Mouse (Mus musculus) T-helper 2 cell (primary cell): ENCODE results near the gene Gm49358.

Experiments
- in situ Hi-C: fragments of 300-600 bp; cut with MboI, MseI; formaldehyde crosslinking; loops from one replicate; pipeline ENCODE4 v1.15.1; 2025; ENCODE audit warnings: high pct_unique_total_duplicates

Gene Gm49358

GRCm38 (mm10) chr10:86810612-86811011, 46.8 kb downstream of the Gm49358 start:
- in situ Hi-C loops, result no loop called here

DNA sequence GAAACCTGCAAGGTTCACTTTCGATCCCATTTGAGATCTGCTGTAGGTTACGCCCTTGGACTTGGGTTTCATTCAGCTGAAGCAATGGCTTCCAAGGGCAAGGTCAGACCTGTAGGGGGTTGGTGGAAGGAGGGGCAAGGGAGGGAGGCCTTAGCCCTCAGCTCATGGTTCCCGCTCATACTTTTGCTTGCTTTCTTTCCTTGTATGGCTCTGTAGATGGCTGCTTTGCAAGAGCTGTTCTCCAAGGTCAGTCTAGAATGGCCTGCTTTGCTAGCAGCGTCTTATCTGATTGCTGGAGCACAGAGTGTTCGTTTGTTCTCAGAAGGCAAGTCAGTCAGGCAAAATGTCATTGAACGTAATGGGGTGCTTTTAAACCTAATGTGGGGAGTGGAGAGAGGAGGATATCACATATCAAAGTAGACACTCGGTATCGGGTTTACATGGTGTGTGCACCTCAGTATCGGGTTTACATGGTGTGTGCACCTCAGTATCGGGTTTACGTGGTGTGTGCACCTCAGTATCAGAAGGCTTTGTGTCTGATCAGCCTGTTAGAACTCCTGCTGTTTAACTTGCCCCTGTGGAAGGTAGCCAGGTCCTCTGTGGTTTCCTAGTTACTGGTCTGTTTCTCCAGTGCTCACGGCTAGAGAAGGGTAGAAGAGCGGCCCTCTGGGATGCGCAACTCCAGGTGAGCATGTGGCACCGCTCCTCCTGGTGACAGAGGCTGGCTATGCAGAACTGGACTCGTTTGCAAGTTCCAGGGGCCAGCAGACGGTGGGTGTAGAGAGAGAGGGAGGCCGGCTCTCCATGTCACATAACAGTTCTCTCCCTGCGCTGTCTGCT, 50.7 kb downstream of the Gm49358 start:
- in situ Hi-C loops, result no loop called here

GRCm38 (mm10) chr10:86815133-86815532, 51.4 kb downstream of the Gm49358 start:
- in situ Hi-C loops, result no loop called here

DNA sequence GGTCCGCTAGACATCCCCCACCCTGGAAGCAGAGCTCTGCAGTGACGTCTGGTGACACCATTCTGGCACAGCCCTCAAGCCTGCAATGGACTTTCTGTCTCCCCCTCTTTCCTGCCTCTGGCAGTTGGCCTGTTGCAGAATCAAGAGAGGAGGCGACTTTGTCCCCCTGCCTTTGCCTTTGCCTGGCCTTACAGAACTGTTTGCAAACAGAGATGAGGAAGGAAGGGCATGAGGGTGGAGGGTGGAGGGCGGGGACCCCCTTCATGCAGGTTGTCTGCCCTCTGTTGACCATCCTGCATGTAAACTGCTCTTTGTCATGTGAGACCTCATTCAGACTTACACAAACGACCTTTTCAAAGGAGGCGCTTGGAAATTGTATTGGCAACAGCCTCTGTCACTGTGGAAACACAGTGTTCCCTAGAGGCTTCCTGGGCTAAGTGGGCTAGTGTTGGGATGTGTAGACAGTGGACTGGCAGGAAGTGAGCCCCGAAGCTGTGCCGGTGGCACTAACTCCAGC, 55.9 kb downstream of the Gm49358 start:
- in situ Hi-C loops, result no loop called here

DNA sequence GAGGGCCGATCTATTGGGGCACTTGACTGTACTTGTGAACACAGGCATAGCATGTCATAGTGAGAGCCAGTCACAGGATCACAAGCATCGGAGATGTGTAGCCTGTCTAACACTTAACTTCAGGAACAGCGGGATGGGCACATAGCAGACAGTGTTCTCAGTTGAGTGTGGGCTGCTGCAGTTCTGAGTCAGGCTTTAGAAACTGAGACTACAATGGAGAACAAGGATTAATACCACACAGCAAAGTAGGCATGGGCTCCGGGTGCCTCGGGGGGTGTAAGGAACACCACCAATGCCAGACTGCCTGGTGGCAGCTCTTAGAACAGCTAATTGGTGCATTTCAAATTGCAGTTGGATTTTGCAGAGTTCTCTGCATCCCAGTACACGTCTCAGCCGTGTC, 57.2 kb downstream of the Gm49358 start:
- in situ Hi-C loops, result no loop called here

GRCm38 (mm10) chr10:86824093-86824492, 60.3 kb downstream of the Gm49358 start:
- in situ Hi-C loops, result no loop called here

- in situ Hi-C loops, result no loop called here
Observed at GRCm38 (mm10) chr10:86824871-86825270, 61.1 kb downstream of the Gm49358 start.

- in situ Hi-C loops, result no loop called here
Observed at GRCm38 (mm10) chr10:86825871-86826522, 62.2 kb downstream of the Gm49358 start.

- in situ Hi-C loops, result no loop called here
Observed at GRCm38 (mm10) chr10:86826929-86827328, 63.2 kb downstream of the Gm49358 start.

GRCm38 (mm10) chr10:86828221-86829135, 64.7 kb downstream of the Gm49358 start:
- in situ Hi-C loops, result no loop called here

DNA sequence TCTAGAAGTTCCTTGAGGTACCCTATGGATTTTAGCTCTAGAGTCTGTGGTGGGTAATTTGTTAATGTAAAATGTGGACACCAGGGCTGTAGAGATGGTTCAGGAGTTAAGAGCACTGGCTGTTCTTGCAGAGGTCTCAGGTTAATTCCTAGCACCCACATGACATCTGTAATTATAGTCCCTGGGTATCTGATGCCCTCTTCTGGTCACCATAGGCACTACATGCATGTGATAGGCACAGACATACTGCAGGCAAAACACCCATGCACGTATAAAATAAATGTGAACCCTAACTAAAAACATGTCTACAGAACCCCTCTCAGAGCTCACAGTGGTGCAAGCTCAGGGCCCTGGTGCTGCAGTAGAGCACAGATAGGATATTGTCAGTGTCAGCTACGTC, 65.7 kb downstream of the Gm49358 start:
- in situ Hi-C loops, result no loop called here

- in situ Hi-C loops, result no loop called here
Observed at GRCm38 (mm10) chr10:86836784-86837183, 73.0 kb downstream of the Gm49358 start.

- in situ Hi-C loops, result no loop called here
Observed at GRCm38 (mm10) chr10:86838827-86839226, 75.1 kb downstream of the Gm49358 start.

DNA sequence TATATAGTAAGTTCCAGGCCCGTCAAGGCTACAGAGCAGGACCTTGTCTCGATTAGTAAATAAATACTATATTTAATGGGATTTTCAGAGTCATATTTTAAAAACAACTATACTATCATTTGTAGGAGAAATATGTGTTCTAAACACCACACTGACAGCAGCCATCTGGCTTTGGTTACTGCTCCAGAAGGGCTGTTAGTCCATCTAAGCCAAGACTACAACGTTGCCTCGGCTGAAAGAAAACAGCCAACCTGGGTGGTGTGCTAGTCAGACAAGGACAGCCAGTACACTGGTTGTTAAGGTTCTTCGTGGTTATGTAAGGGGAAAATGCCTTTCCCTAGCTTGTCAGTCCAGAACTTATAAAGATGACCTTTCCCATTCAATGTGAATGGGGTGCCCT, 78.9 kb downstream of the Gm49358 start:
- in situ Hi-C loops, result no loop called here

GRCm38 (mm10) chr10:86846926-86847467, 83.2 kb downstream of the Gm49358 start:
- in situ Hi-C loops, result no loop called here

DNA sequence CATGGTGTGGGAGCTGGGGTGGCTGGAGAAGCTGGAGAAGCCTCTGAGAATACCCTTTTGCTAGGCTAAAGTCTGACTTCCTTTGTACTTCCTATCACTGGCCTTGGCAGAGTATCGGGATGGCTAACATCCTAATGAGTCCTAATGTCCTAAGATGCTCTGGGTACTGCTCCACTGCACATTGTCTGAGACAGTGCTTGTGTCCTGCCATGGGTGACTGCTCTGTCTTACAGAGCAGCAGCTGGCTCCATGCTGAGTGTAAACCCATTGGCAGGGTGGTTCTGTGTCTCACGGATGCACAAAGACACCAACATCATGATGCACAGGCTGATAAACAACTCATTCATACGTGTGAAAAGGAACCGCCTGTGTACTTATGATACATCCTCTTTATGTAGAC, 85.3 kb downstream of the Gm49358 start:
- in situ Hi-C loops, result no loop called here

DNA sequence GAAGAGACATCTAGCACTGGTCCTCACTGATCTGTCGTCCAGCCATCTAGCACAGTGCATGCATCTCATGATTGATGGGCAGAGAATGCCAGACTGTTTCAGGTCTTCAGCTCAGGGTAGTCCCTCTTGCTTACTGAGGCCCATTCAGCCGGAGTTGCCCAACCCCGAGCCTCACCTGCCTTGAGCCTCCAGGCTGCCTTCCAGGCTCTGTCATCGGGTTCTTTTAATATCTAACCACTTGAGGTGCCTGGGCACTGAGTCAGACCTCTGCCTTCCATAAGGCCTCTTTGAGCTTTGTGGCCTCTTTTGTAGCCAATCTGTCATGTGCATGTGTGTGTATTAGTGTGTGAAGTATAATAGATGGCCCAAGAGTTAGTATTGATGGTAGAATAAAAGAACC, 85.7 kb downstream of the Gm49358 start:
- in situ Hi-C loops, result no loop called here

GRCm38 (mm10) chr10:86852160-86852559, 88.4 kb downstream of the Gm49358 start:
- in situ Hi-C loops, result no loop called here

- in situ Hi-C loops, result no loop called here
Observed at GRCm38 (mm10) chr10:86853433-86853832, 89.7 kb downstream of the Gm49358 start.

DNA sequence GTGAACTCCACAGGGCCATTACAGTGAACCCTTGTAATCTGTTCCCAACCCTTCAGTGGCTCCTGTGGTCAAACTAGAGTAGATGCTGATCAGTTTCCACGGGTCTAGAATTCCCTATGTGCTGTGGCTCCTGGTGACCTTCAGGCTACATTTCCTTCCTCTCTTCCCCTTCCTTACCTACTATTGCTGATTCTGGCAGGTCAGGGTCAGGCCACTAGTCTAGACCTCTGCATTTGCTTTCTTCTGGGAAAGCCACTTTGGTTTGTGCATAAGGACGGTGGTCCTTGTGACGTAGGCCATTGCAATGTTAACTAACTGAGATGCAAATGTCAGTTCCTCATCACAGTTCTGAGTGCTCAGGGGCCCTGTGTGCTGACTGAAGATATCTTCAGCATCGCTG, 96.6 kb downstream of the Gm49358 start:
- in situ Hi-C loops, result no loop called here

- in situ Hi-C loops, result no loop called here
Observed at GRCm38 (mm10) chr10:86862496-86862895, 98.7 kb downstream of the Gm49358 start.

GRCm38 (mm10) chr10:86863429-86863828, 99.7 kb downstream of the Gm49358 start:
- in situ Hi-C loops, result no loop called here
